Mouse (Mus musculus) heart, postnatal 0 days (tissue): ENCODE data around the gene Tmem132d.

Experiments
- CTCF ChIP-seq: IDR thresholded peaks from 2 replicates; pipeline ENCODE4 v1.5.1; 2016; ENCODE audit warnings: antibody characterized with exemption, control low read depth, low read depth
- EP300 ChIP-seq: IDR thresholded peaks from 2 replicates; pipeline ENCODE4 v1.6.1; 2016; ENCODE audit warnings: antibody characterized with exemption, low read depth

DNA sequence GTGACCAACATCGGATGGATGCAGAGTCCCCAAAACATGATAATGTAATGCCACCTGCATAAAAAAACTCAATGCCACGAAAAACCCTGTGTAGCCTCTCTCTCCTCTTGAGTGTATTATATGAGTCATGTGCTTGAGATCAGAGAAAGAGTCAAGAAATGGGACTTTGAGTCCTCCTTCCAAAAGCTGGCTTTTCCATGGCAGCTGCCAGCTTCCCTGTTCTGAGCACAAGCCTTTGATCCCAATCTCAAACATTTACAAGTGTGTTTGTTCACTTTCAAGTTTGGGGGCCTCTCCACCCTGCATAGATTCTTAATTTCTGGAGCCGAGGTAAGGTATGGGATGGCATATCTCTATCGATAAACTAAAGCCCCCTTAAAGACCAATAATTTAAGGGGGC, 8.2 kb downstream of the Tmem132d start:
- TF ChIP-seq CTCF (no peak), EP300 (no peak)
